Mouse (Mus musculus) hindbrain, embryonic 10.5 days (tissue): ENCODE data around the gene Ccndbp1. TPM values are rescaled to one million over a fixed set of nuclear protein-coding genes. Genes with fewer than 3 reads are reported as not detected.

Experiments used
- DNase-seq: peaks from one replicate; pipeline ENCODE4 v3.0.0-alpha.2; 2017; ENCODE audit warnings: low spot score
- H3K27ac ChIP-seq: fragments of 300-500 bp; sonication (generic); 2 replicates; pipeline ENCODE4 v1.5.1; 2016; ENCODE audit warnings: mild to moderate bottlenecking, moderate library complexity
- H3K27me3 ChIP-seq: fragments of 300-500 bp; sonication (generic); 2 replicates; pipeline ENCODE4 v1.6.1; 2016; ENCODE audit warnings: mild to moderate bottlenecking; ENCODE audit not compliant: poor library complexity, insufficient read depth, severe bottlenecking
- H3K36me3 ChIP-seq: fragments of 300-500 bp; sonication (generic); 2 replicates; pipeline ENCODE4 v1.6.1; 2016; ENCODE audit warnings: mild to moderate bottlenecking, moderate library complexity
- H3K4me1 ChIP-seq: fragments of 300-500 bp; sonication (generic); replicated peaks from 2 replicates; pipeline ENCODE4 v1.6.1; 2016; ENCODE audit warnings: mild to moderate bottlenecking
- H3K4me3 ChIP-seq: fragments of 300-500 bp; sonication (generic); 2 replicates; pipeline ENCODE4 v1.5.1; 2016; ENCODE audit warnings: mild to moderate bottlenecking, moderate library complexity
- H3K9me3 ChIP-seq: fragments of 300-500 bp; sonication (generic); 2 replicates; pipeline ENCODE4 v1.6.1; 2016; ENCODE audit warnings: mild to moderate bottlenecking, moderate library complexity
- WGBS: fragments of 180-500 bp; shearing (Covaris S2); methylation state at CpG from one replicate; pipeline ENCODE4 v1.1.7; 2016; 5-methylcytosine and 5-hydroxymethylcytosine counted together
- polyA plus RNA-seq: library from polyadenylated mRNA; unstranded; fragments of >200 nt; fragmentation: Nextera tagmentation; extraction: Ambion mirVana; gene quantifications from 2 replicates; pipeline ENCODE4 v1.2.1, GENCODE M21; 2016

Ccndbp1 gene
- polyA plus RNA-seq, 1 experiment from 2014 or later, result 48.7 TPM

DNA sequence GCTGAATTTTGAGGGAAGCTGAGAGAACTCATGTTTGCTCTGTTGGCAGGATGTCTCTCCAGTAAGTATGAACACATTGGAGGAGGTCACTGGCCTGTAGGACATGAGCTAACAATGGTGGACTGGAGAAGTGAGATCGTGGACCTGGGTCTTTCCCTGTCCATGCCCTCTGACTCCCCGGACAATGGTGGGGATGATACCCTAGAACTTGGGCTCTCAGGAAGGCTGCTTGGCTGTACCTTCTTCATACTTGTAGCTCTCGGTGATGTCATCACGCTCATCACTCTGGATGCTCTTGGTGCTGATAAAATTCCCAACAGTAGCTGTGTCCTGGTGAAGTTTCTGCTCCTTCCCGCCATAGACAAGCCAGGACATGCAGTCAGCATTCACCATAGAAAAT lies 44.0 kb downstream of the Ccndbp1 start:
- H3K27me3 ChIP-seq, result no peaks in the 10 kb centered on the region
- H3K4me1 ChIP-seq, result no peaks in the 10 kb centered on the region
- no peaks in the 10 kb centered on the region for H3K36me3 ChIP-seq
- no peak overlapping the region for H3K27ac ChIP-seq
- H3K9me3 ChIP-seq, result no peaks in the 10 kb centered on the region
- H3K4me3 ChIP-seq, result no peak overlapping the region
- WGBS, result 92% methylated on average over 5 of the region's 5 CpGs
- no peak for DNase-seq

DNA sequence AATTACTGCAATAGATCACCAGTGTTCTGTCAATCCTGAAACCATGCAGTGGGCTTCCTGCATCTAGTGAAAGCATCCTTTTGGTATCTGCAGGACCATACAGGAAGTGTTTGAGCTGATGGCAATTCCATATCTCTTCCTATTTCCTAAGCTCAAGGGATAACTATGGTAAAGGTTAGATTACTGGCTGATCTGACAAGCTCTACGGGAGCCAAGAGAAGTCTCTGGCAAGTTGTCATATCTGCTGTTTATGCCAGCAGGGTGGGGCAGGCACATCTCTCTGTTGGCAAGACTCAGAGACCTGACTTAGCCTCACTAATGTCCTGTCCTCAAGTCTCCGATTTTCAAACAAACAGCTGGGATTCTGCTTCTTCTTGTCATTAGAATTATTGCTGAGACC lies 45.9 kb downstream of the Ccndbp1 start:
- WGBS, result 86% methylated on average over 2 of the region's 2 CpGs
- H3K4me1 ChIP-seq, result no peaks in the 10 kb centered on the region
- no peak for DNase-seq
- no peaks in the 10 kb centered on the region for H3K27me3 ChIP-seq
- no peaks in the 10 kb centered on the region for H3K9me3 ChIP-seq
- no peak overlapping the region for H3K4me3 ChIP-seq
- no peaks in the 10 kb centered on the region for H3K36me3 ChIP-seq
- H3K27ac ChIP-seq, result no peak overlapping the region

DNA sequence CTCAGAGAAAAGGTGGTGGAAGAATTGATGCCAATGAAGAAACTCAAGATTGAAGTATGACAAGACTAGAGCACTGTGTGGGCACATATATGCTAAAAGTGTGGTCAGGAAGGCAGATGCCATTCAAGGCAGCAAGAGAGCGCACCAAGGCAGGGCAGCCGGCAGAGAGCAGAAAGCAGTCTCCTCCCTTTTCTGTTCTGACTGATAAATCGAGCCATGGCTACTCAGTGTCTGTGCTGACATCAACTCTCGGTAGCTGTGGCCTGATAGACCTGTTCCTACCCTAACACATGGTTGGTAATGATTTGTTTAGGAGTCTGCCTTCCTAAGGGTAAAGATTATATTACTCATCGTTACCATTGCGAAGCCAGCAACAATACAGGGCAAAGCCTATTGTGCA lies 47.7 kb downstream of the Ccndbp1 start:
- Histone ChIP-seq H3K36me3 (no peaks in the 10 kb centered on the region), H3K27ac (no peak overlapping the region), H3K4me3 (no peak overlapping the region), H3K9me3 (no peaks in the 10 kb centered on the region), H3K4me1 (no peaks in the 10 kb centered on the region), H3K27me3 (no peaks in the 10 kb centered on the region)
- 86% methylated on average over 6 of the region's 6 CpGs for WGBS
- no peak for DNase-seq

DNA sequence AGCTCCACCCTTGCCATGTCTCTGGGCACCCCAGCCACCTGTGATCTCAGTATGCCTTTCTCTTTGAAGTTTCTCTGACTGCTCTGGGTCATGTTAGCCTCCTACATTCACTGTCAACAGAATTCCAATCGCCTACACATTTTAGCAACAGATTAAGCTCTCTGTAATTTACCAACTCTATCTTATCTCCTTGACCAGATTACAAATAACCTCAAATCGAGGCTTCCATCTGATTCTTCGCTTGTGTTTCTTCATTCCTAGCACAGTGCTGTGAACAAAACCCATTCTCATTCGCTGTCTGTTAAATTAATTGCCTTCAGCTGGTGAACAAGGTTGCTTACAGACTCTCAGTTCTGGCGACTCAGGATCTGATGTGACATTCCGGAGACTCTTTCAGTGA lies 49.8 kb downstream of the Ccndbp1 start:
- no peaks in the 10 kb centered on the region for H3K36me3 ChIP-seq
- H3K4me1 ChIP-seq, result no peaks in the 10 kb centered on the region
- H3K27ac ChIP-seq, result no peak overlapping the region
- WGBS, result 72% methylated on average over 6 of the region's 6 CpGs
- H3K9me3 ChIP-seq, result no peaks in the 10 kb centered on the region
- no peak for DNase-seq
- H3K27me3 ChIP-seq, result no peaks in the 10 kb centered on the region
- H3K4me3 ChIP-seq, result no peak overlapping the region

DNA sequence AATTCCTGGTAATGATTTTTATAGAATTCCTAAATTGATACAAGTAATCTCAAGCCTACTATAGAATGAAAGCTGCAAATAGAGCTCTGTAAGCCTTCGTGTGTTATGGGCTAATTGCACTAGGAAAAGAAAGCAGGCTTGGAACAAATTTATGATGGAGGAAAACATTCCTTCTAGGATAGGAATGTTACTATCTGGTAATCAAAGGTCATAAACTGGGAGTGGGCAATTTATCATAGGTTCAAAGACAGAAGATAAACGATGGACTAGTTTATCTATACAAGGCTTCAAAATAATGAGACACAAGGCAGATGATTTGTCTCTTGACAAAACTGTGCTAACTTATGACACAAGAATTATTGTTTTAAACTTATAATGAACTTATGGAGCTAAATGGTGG lies 53.1 kb downstream of the Ccndbp1 start:
- no peak overlapping the region for H3K27ac ChIP-seq
- no peaks in the 10 kb centered on the region for H3K9me3 ChIP-seq
- 91% methylated on average over 2 of the region's 2 CpGs for WGBS
- H3K4me1 ChIP-seq, result no peaks in the 10 kb centered on the region
- no peak overlapping the region for H3K4me3 ChIP-seq
- DNase-seq, result no peak
- no peaks in the 10 kb centered on the region for H3K36me3 ChIP-seq
- no peaks in the 10 kb centered on the region for H3K27me3 ChIP-seq

Other genes with a start within 250 kb of the Ccndbp1 start
- 5.7 and 6.1 TPM in 2 replicates for gene Cdan1, start 158.3 kb upstream of the Ccndbp1 start, polyA plus RNA-seq
- gene Ttbk2, start 157.8 kb upstream of the Ccndbp1 start, polyA plus RNA-seq, result 4.9 and 5.6 TPM in 2 replicates
- 21.8 and 23.0 TPM in 2 replicates for gene Ubr1, start 37.7 kb upstream of the Ccndbp1 start, polyA plus RNA-seq
- gene Tmem62, start 31.4 kb upstream of the Ccndbp1 start, polyA plus RNA-seq, result 4.1 TPM in 2 replicates
- gene Epb42, start 28.7 kb downstream of the Ccndbp1 start, polyA plus RNA-seq, result 7.0 and 9.0 TPM in 2 replicates
- not detected in 2 replicates for gene Tgm5, start 77.4 kb downstream of the Ccndbp1 start, polyA plus RNA-seq
- gene Tgm7, start 101.4 kb downstream of the Ccndbp1 start, polyA plus RNA-seq, result not detected in 2 replicates
- 27.5 and 28.3 TPM in 2 replicates for gene Adal, start 132.0 kb downstream of the Ccndbp1 start, polyA plus RNA-seq
- gene Lcmt2, start 132.2 kb downstream of the Ccndbp1 start, polyA plus RNA-seq, result 22.0 and 24.1 TPM in 2 replicates
- 67.6 and 83.2 TPM in 2 replicates for gene Tubgcp4, start 162.3 kb downstream of the Ccndbp1 start, polyA plus RNA-seq
- 11.8 and 13.6 TPM in 2 replicates for gene Zscan29, start 162.7 kb downstream of the Ccndbp1 start, polyA plus RNA-seq